Mouse (Mus musculus) frontal cortex, adult 2 months (tissue): ENCODE measurements around the gene Abhd8. TPM values are rescaled to one million over a fixed set of nuclear protein-coding genes. Genes with fewer than 3 reads are reported as not detected.

Source experiments
- DNase-seq, 2 experiments: peaks; one replicate each; pipeline ENCODE4 v3.0.0; 2022; ENCODE audit warnings: low spot score in 1 of 2; ENCODE audit errors: extremely low spot score in 1 of 2
- polyA plus RNA-seq: library from polyadenylated mRNA; depleted of rRNA; stranded (reverse); fragments of >200 nt; gene quantifications from 2 replicates; pipeline ENCODE4 v1.2.3, GENCODE M21; 2012; rRNA removed

Abhd8 gene
- 380 and 404 TPM in 2 replicates for polyA plus RNA-seq

DNA sequence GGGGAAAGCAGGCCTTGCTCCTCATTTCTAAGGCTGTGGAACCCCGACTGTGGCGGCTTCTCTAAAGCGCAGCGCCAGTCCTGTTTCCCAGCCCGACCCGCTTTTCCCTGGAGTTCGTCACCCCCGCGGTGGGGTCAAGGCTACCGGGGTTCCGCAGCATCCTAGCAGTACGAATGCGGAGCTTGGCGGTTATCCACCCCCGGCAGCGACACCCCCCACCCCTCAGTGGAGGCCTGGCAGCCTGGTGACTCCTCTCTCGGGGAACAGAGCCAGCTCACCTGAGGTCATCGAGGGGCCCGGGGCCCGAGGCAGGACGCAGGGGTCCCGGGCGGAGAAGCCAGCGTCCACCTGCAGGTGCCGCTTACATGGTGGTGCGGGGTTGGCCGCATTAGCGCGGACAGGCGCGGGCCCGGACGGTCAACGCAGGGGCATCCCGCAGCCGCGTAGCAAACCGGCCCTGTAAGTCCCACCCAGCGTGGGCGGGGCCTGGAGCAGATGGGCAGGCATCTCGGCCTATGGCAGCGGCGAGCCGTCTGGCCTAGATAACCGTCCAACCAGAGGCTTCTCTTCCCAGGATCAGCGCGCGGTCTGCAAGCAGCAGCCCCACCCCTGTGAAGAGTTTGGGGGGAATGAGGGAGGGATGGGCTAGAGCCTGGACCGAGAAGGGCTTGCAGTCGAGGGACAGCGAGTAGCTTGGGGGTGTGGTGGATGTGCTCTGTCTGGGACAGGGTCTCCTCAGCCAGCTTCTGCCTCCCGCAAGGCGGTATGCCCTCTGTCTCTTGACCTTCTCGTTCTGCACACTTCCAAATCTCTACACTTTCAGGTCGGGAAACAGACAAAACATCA lies at the start of gene Abhd8:
Gene Abhd8 (minus strand): TSS at position 468 of the 846 bp plus-strand sequence.
- DNase-seq: peak; percentile 96 to 99

DNA sequence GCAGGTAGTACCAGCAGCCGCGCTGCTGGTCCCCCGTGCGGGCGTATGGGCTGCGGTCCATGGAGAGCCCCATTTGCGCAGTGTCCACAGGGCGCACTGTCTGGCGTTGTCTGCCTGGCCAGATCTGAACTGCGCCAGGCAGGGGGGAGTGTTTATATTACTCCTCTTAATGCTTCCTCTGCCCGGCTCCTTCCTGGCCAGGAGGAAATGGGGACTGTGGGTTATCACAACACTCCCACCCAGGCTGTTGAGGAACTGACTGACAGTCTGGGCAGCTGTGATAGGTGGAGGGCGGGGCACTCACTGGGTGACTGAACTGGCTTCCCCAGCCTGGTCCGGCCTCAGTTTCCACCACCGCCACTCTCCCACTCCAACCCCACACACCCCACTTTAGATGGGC lies 48.2 kb upstream of the Abhd8 start, which contains the start of gene Plvap:
Gene Plvap (minus strand): TSS at position 109 of the 400 bp plus-strand sequence.
- DNase-seq: no peak

GRCm38 (mm10) chr8:71509316-71509715 lies 45.9 kb upstream of the Abhd8 start:
- no peak for DNase-seq

- peak; percentile 60 to 86 for DNase-seq
Measured at GRCm38 (mm10) chr8:71507589-71508104, 44.2 kb upstream of the Abhd8 start.

DNA sequence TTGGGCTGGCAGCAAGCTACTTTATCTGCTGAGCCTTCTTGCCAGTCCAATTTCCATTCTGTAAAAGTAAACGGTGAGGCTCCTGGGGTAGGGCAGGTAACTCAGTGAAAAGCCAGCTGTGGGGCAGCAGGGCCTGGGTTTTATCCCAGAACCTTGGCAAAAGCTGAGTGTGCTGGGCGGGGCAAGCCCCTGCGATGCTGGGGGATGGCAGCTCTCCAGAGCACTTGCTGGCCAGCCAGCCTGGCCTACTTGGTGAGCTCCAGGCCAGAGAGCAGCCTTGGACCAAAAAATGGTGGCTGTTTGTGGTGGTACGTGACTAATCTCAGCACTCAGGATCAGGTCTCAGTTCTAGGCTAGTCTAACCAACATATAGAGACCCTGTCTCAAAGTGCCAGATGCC lies 42.5 kb upstream of the Abhd8 start:
- DNase-seq: no peak

DNA sequence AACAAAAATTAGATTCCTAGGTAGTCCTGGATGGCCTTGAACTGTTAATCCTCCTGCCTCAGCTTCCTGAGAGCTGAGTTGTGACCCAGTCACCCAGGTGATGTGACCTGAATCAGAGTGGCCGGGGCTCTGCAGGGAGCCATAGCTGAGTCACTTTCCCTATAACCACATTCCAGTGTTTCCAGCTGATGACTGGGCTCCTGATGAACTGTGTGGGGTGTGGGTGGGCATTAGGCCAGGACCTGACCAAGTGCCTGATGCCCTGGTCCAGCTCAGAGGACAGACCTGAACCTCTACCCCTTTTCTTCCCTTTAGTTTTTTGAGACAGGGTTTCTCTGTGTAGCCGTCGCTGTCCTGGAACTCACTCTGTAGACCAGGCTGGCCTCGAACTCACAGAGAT lies 41.9 kb upstream of the Abhd8 start:
- no peak for DNase-seq

DNA sequence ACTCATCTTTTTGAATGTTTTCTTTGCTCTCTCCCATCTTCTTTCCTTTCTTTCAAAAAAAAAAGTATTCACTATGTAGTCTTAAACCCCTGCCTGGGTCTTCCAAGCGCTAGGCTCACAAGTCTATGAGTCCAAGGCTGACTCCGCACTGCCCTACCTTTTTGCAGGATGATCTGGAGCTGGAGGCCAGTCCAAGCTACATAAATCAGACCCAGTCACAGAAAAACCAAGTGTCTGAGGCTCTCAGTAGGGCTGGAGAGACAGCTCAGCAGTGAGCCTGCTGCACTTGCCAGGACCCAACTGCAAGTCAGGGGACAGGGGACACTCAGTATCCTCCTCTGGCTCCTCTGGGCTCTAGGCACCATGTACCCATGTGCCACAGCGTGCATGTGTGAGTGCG lies 40.9 kb upstream of the Abhd8 start:
- DNase-seq: no peak

DNA sequence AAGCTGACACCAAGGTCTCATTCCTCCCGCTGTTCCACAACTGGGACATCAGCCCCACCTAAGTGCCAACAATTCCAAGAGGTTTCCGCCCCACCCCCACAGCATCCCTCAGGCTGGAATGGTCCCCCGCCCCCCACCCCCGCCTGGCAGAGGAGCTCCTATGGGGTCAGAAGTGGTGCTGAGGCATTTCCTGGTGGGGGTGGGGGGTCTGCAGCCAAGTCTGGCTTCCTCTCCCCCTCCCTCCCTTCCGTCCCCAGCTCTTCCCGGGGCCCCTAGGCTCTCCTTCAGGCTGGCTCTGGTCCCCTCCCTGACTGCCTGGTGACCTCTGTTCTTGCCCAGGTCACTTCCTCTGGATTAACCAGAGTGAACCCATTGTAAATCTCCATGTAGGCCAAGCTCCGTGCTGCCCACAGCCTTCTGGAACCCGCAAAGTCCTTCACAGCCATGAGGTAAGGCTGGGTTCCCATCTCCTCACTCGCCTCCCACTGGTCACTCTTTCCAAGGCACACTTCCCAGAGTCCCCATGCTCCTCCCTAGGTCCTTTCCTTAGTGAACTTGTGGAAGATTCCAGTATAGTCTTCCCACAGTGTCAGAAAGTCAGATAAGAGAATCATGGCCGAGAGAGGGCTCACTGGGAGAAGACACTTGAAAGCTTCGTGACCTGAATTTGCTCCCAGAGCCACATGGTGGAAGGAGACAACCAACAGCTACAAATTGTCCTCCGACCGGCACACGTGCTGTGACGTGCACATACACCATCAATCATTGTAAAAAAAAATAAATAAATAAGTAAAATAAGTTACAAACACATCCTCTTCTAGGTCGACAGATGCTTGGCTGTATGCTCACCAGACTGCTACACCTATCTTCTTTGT lies 35.6 kb upstream of the Abhd8 start:
- no peak for DNase-seq

DNA sequence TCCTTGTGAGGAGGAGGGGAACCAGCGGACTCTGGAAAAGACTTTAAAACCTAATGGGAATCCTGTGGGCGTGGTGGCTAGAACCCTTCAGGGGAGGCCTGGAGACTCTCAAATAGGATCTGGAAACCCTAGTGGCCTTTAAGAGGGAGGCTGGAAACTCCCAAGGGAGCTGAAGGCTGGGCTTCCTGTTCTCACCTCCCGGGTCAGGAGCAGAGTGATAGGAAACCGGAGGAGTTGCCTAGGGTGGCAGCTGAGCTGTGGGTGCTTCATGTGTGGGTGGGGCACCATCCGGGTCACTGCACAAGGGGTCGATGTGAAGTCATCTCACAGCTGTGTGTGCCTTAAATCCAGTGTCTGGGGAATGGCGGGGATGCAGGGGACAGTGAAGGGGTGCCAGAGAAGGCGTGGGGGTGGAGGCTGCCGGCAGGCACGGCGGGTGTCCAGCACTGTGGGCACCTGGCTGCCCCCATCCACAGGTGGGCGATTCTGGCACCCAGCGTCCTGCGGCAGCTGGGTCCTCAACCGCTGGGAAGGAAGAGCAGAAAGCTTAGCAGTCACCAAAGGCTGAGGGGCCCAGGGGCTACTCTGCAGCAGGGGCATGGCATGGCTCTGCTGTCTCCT lies 34.5 kb upstream of the Abhd8 start:
- no peak for DNase-seq

- no peak for DNase-seq
Measured at GRCm38 (mm10) chr8:71497077-71497645, 33.7 kb upstream of the Abhd8 start.

DNA sequence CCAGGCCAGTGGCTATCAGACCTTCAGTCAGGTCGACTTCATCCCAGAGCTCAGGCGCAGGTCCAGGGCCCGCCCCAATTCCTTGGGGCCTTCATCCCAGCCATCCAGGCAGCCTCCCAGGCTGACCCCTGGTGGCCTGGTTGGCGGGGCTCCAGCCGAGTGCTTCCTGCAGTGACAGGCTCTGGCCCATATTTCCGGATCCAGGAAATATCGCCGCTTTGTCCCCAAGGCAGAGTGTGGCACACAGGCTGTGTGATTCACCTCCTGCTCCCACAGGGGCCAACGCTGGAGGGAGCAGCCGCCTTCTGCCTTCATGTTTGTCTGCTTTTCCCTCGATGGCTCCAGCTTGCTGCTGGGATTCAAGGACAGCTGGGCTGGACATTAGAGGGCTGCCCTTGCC lies 33.0 kb upstream of the Abhd8 start:
- DNase-seq: peak in 1 of 2 experiments; percentile 45

GRCm38 (mm10) chr8:71495811-71496210 lies 32.4 kb upstream of the Abhd8 start:
- no peak for DNase-seq

DNA sequence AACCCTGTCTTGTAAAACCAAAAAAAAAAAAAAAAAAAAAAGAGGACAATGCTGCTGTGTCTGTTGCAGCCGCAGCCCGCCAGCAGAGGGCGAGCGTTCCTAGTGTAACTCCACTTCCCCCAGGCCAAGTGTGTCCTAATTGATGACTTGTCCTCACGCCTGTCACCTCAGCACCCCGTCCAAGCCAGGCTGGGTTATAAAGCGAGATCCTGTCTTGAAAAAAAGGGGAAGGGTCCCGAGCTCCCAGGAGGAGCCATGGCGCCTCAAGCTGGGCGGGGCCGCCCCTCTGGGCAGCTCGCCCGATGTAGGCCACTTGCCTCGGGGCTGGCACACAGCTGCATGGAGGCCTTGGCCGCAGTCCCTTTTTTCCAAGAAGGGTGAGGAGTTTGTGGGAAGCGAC lies 31.6 kb upstream of the Abhd8 start:
- peak in 1 of 2 experiments; percentile 85 for DNase-seq

- peak; percentile 84 to 95 for DNase-seq
Measured at GRCm38 (mm10) chr8:71488454-71488853, 25.0 kb upstream of the Abhd8 start.

DNA sequence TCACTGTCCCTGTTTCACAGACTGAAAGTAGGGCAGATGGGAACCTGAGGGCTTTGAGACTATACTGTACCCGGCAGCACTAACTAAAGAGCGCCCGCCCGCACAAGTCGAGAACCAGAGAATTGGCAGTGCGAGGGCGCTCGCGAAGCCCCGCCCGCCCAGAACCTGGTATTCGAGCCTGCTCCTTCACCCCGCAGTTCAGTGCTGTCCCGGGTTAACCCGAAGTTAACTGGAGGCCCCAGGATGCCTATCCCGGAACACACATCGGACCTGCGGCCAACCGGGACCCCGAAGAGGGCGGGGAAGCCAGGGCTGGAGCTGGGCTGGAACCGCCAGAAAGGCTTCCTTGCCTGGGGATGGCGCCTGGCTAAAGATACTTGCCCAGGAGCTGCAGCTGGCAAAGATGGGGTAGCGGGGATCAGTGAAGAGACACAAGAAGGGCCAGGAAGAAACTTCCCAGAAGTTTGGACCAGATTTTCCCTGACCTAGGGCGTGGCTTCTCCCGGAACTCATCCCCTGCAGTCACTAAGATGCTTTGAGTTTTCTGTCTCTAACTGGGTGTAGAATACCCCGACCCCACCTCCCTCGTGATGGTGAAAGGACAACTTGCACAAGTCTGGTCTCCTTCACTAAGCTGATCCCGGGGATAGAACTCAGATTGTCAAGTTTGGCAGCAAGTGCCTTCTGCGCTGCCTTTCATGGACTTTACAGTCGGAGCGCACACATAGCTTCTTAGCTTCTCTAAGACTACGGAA lies 24.4 kb upstream of the Abhd8 start, which contains the start of gene Gtpbp3:
Gene Gtpbp3 (plus strand): TSS at position 413 of the 755 bp plus-strand sequence.
- peak; percentile 60 to 85 for DNase-seq

DNA sequence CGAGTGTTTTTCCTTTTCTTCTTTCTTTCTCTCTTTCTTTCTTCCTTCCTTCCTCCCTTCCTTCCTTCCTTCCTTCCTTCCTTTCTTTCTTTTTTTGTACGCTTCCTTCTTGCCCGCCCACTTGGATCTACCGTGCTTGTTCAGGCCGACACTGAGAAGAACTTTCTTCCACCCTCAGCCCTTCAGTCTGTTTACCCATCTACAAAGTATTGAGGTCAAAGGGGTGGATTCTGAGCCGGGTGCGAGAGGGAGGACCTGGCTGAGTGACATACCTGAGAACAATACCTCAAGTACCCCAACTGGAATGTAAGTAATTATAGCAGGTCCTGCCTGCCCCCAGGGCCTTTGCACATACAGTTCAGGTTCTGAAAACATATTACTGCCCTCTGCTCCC lies 22.7 kb upstream of the Abhd8 start:
- no peak for DNase-seq

DNA sequence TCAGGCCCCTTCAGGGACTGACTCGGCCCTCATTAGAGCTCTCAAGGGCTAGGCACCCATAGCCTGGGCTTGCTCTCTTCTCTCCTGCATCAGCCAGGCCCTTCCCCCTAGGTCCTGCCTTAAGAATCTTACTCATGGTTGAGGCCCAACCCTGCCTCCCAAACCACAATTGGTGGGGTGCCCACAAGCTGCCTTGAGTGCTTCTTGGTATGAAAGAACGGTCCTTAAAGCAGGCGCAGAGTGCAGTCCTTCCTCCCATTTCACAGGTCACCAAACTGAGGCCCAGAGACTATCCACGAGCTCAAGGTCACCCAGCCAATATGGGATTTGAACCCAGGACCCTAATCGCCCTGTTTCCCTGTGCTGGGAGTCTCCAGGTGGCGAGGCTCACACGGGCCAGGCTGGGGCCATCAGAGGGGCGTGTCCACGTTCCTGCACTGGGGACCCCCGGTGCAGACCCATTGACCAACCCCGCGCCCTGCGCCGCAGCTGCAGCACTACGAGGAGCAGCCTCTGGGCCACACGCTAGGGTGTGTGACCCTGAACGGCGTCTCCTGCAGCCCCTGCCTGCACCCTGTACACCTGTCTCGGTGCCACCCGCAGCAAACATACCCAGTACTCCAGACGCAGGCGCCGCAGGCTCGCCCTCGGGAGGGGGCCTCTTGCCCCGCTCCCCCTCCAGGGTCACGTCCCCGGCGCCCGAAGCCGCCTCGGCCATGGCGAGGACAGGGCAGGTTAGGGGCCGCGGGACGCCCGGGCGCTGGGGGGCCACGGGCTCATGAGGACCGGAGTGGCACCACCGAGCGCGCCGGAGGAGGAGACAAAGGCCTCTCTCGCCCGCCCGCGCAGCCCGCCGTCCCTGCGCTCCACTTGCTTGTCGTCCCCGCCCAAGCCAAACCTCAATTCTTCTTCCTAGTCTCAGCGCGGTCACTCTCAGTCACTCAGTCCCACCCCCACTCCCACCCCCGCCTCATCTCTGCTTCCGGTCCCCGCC lies 22.0 kb upstream of the Abhd8 start, which contains the start of gene Ano8:
Gene Ano8 (minus strand): TSS at position 822 of the 994 bp plus-strand sequence.
- peak; percentile 69 to 91 for DNase-seq

GRCm38 (mm10) chr8:71484736-71485135 lies 21.3 kb upstream of the Abhd8 start:
- no peak for DNase-seq
